Mouse (Mus musculus) CH12.LX (cell line): ENCODE results near the gene Sf3a2.

ENCODE experiments used
- CTCF ChIP-seq, 2 experiments: IDR thresholded peaks in 1 of 2; conservative IDR thresholded peaks in 1 of 2; 2 replicates each; pipeline ENCODE4 v1.5.1; 2011 to 2012; ENCODE audit warnings: low read depth in 2 of 2, low read length in 2 of 2, improper control_type of control experiment in 1 of 2, inconsistent platforms in 1 of 2, mild to moderate bottlenecking in 1 of 2, moderate library complexity in 1 of 2
- ELF1 ChIP-seq: IDR thresholded peaks from 2 replicates; pipeline ENCODE4 v1.6.1; 2014; ENCODE audit warnings: low read depth, mild to moderate bottlenecking, inconsistent platforms, low read length, improper control_type of control experiment
- EP300 ChIP-seq: IDR thresholded peaks from 2 replicates; pipeline ENCODE4 v1.6.1; 2011; ENCODE audit warnings: low read length, improper control_type of control experiment
- MYC ChIP-seq: IDR thresholded peaks from 2 replicates; pipeline ENCODE4 v1.6.1; 2011; ENCODE audit warnings: low read depth, mild to moderate bottlenecking, improper control_type of control experiment, low read length
- POLR2AphosphoS2 ChIP-seq: IDR thresholded peaks from 2 replicates; pipeline ENCODE4 v1.6.1; 2011; ENCODE audit warnings: low read depth, low read length, improper control_type of control experiment
- SMC3 ChIP-seq: IDR thresholded peaks from 2 replicates; pipeline ENCODE4 v1.6.1; 2011; ENCODE audit warnings: low read depth, low read length, improper control_type of control experiment
- USF1 ChIP-seq: IDR thresholded peaks from 2 replicates; pipeline ENCODE4 v1.6.1; 2014; ENCODE audit warnings: low read depth, mild to moderate bottlenecking, inconsistent platforms, low read length, improper control_type of control experiment

DNA sequence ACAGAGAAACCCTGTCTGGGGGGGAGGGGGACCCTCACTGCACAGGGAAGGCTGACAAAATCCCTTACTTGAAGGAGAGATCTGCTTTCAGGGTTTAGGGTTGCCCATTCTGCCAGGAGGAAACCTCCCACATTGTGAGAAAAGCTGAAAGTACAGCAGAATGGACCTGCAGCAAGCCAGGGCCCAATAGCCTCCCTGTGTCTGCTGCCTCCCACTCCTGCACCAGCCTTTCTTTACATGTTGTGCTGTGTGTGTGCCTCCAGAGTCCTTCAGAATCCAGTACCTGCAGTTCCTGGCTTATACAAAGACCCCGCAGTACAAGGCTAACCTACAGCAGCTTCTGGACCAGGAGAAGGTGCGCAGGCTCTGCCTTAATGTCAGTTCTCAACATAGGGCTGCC lies 13.7 kb upstream of the Sf3a2 start:
- TF ChIP-seq SMC3 (no peak), CTCF (conservative IDR thresholded peaks at IDR 0.05 in 1 of 2, IDR thresholded peaks at IDR 0.05 in 1 of 2; ENCODE audit: low read depth in 2 of 2, low read length in 2 of 2) (no peak), USF1 (no peak), ELF1 (no peak), MYC (no peak), POLR2AphosphoS2 (no peak), EP300 (no peak)
